Mouse (Mus musculus): ENCODE measurements around the gene Fam89b. TPM values are rescaled to one million over a fixed set of nuclear protein-coding genes. Genes with fewer than 3 reads are reported as not detected.
A peak's percentile ranks its signal among the peaks of the same experiment; 100 is the strongest.

Fam89b gene
- polyA plus RNA-seq, 1 experiment from 2014 or later = 92.7 TPM

DNA sequence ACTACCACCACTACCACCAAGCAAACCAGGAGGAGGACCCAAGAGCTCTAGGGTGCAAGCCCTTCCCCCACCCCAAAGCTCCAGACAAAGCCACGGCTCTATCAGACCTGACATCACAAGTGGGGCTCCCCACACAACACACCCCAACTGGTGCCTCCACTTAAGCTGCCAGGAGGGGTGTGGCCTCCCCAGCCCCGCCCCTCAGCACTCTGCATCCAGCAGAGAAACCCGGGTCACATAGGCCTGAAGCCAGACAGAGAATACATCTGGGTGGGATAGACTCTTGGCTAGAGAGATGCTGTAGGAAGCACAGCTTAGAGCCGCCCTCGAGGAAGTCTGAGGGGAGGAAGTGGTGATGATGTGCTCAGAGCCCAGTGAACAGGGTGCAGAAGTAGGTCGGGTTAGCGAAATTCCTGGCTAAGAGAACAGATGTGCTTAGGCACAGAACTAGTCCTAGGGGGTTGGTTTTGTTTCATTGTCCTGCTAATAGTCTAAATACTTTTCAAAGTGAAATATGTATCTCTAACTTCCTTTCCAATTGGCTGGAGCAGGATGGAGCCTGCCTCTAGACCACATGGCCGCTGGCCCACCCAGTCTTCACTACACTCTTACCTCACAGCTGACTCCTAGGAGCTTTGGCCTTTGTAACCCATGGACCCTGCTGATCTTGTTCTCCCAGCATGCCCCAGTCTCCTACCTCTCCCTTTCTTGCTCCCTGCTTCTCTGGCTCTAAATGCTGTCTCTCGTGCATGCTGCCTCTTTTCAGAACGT lies 24.5 kb downstream of the Fam89b start:
- Histone ChIP-seq H3K27ac (peak overlapping the region; percentile 33), H3K4me2 (ENCODE audit: low read length) (no peak overlapping the region), H3K36me3 (ENCODE audit: insufficient read depth, low read length) (peaks cover 33% of the 10 kb centered on the region), H3K9me3 (replicated peaks; ENCODE audit: low read length) (no peaks in the 10 kb centered on the region), H3K27me3 (ENCODE audit: insufficient read depth, low read length) (no peaks in the 10 kb centered on the region), H3K9ac (ENCODE audit: low read depth, low read length) (no peak overlapping the region), H3K4me3 (replicated peaks; ENCODE audit: low read depth, low read length) (no peak overlapping the region), H3K4me1 (replicated peaks; ENCODE audit: insufficient read depth, low read length) (0 out of 2 replicates have a peak, but pooled peaks cover 6% of the 10 kb centered on the region)
- TF ChIP-seq CTCF (IDR thresholded peaks at IDR 0.05; ENCODE audit: low read depth) = no peak
- ATAC-seq (replicated peaks; ENCODE audit: low FRiP score, low read depth) = peak; percentile 55; the same call in 1 of the 2 replicates
- DNase-seq (ENCODE audit: low spot score) = peak; percentile 77
- WGBS = 37% methylated on average over 10 of the region's 10 CpGs

DNA sequence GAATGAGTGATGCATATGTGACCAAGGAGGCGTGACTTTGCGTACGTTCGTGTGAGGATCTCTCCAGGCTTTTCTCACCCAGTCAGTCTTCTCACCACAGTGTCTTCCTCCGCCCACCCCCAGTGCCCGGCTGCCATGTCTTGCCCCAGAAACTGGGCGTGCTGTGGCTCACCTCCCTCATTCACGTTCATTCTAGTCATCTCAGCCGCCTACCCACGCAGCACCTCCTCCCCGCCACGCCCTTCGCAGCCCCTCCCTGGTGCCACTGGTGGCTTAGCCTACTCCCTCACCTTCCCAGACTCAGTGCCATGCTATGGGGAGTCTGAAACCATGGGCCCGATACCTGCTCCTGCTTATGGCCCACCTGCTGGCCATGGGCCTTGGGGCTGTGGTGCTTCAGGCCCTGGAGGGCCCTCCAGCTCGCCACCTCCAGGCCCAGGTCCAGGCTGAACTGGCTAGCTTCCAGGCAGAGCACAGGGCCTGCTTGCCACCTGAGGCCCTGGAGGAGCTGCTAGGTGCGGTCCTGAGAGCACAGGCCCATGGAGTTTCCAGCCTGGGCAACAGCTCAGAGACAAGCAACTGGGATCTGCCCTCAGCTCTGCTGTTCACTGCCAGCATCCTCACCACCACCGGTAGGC lies 25.2 kb downstream of the Fam89b start, which contains the start of gene Kcnk7:
Gene Kcnk7, plus strand, starts transcription at position 205 of the 638 bp plus-strand sequence.
- H3K36me3 ChIP-seq (ENCODE audit: insufficient read depth, low read length) = peaks cover 34% of the 10 kb centered on the region
- no peaks in the 10 kb centered on the region for H3K9me3 ChIP-seq (replicated peaks; ENCODE audit: low read length)
- WGBS = 71% methylated on average over 17 of the region's 17 CpGs
- peak within 1 kb of the TSS; percentile 33 for H3K27ac ChIP-seq
- TF ChIP-seq CTCF (IDR thresholded peaks at IDR 0.05; ENCODE audit: low read depth) = no peak
- no peak within 1 kb of the TSS for H3K9ac ChIP-seq (ENCODE audit: low read depth, low read length)
- ATAC-seq (replicated peaks; ENCODE audit: low FRiP score, low read depth) (no peak), DNase-seq (ENCODE audit: low spot score) (no peak)
- H3K4me1 ChIP-seq (replicated peaks; ENCODE audit: insufficient read depth, low read length) = 0 out of 2 replicates have a peak, but pooled peaks cover 6% of the 10 kb centered on the region
- H3K4me2 ChIP-seq (ENCODE audit: low read length) = no peak within 1 kb of the TSS
- no peak within 1 kb of the TSS for H3K4me3 ChIP-seq (replicated peaks; ENCODE audit: low read depth, low read length)
- no peaks in the 10 kb centered on the region for H3K27me3 ChIP-seq (ENCODE audit: insufficient read depth, low read length)

DNA sequence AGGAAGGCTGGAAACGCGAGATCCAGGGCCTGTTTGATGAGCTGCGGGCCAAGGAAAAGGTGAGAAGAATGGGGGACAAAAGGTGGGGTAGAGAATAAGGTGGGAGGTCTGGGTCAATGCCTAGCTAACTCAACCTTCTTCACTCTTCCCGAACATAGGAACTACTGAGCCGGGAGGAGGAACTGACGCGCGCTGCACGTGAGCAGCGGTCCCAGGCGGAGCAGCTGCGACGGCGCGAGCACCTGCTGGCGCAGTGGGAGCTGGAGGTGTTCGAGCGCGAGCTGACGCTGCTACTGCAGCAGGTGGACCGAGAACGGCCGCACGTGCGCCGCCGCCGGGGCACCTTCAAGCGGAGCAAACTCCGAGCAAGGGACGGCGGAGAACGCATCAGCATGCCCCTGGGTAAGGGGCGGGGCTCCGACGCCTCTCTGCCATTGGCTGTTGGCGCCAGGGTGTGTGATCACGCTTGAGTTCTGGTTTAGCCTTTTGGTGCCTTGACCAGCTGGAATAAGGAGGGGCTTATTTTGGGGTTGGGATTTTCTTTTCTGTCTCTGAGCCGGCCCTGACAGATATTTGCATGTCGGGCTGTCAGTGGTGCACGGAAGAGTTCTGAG lies 33.5 kb downstream of the Fam89b start:
- Histone ChIP-seq H3K4me1 (replicated peaks; ENCODE audit: insufficient read depth, low read length) (peaks cover 21% of the 10 kb centered on the region), H3K36me3 (ENCODE audit: insufficient read depth, low read length) (peaks cover 62% of the 10 kb centered on the region), H3K27ac (no peak overlapping the region), H3K9ac (ENCODE audit: low read depth, low read length) (no peak overlapping the region), H3K9me3 (replicated peaks; ENCODE audit: low read length) (no peaks in the 10 kb centered on the region), H3K4me2 (ENCODE audit: low read length) (no peak overlapping the region), H3K4me3 (replicated peaks; ENCODE audit: low read depth, low read length) (no peak overlapping the region), H3K27me3 (ENCODE audit: insufficient read depth, low read length) (no peaks in the 10 kb centered on the region)
- ATAC-seq (replicated peaks; ENCODE audit: low FRiP score, low read depth) (peak; percentile 62), DNase-seq (ENCODE audit: low spot score) (peak; percentile 44)
- 30% methylated on average over 41 of the region's 41 CpGs for WGBS
- TF ChIP-seq CTCF (IDR thresholded peaks at IDR 0.05; ENCODE audit: low read depth) = no peak

DNA sequence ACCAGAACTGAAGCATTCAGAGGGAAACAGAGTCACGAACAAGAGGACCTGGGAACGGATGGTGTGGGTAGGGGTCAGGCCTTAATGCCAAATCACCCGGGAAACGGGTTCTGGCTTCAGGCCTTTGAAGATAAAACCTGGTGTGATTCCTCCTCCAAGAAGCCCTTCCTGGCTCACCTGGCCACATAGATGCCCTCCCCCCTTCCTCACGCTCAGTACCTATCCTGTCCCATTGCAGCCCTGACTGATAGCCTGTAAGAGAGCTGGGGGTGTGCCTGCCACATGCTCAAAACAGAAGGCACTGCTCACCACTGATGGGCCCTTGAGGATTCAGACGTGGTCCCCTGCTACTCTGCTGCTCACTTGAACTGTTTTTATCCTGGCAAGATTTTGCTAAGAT lies 35.7 kb downstream of the Fam89b start:
- ATAC-seq (replicated peaks; ENCODE audit: low FRiP score, low read depth) (no peak), DNase-seq (ENCODE audit: low spot score) (no peak)
- no peak overlapping the region for H3K27ac ChIP-seq
- H3K36me3 ChIP-seq (ENCODE audit: insufficient read depth, low read length) = peaks cover 47% of the 10 kb centered on the region
- TF ChIP-seq CTCF (IDR thresholded peaks at IDR 0.05; ENCODE audit: low read depth) = no peak
- WGBS = 79% methylated on average over 6 of the region's 6 CpGs
- H3K9me3 ChIP-seq (replicated peaks; ENCODE audit: low read length) = no peaks in the 10 kb centered on the region
- peak overlapping the region; percentile 100; the same call in 1 of the 2 replicates for H3K4me2 ChIP-seq (ENCODE audit: low read length)
- H3K27me3 ChIP-seq (ENCODE audit: insufficient read depth, low read length) = no peaks in the 10 kb centered on the region
- H3K4me3 ChIP-seq (replicated peaks; ENCODE audit: low read depth, low read length) = no peak overlapping the region
- H3K9ac ChIP-seq (ENCODE audit: low read depth, low read length) = no peak overlapping the region; the same call in 1 of the 2 replicates
- peaks cover 28% of the 10 kb centered on the region for H3K4me1 ChIP-seq (replicated peaks; ENCODE audit: insufficient read depth, low read length)

DNA sequence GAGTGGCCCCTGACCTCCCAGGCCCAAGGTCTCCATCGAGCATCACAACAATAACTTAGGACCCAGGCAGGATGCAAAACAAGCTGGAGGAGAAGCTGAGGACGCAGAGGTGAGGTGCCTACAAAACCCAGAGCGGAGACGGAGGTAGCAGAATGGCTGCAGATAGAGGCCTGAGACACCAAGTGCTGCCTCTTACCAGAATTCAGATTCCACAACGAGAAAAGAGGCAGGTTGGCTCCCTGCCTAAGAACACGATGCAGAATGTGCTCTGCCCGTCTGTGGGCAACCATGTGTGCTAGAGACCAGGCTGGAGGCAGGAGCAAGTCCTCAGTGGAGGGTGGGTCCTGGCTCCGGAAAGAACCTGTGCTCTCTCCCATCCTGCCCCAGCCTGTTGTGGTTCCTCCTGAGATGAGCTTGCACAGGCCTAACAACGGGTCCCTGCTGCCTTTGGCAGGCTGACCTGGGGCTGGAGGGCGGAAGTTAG lies 36.5 kb downstream of the Fam89b start:
- 54% methylated on average over 10 of the region's 10 CpGs for WGBS
- H3K4me2 ChIP-seq (ENCODE audit: low read length) = peak overlapping the region; percentile 100
- peak overlapping the region; percentile 86 for H3K9ac ChIP-seq (ENCODE audit: low read depth, low read length)
- no peak for DNase-seq (ENCODE audit: low spot score)
- TF ChIP-seq CTCF (IDR thresholded peaks at IDR 0.05; ENCODE audit: low read depth) = no peak
- no peaks in the 10 kb centered on the region for H3K9me3 ChIP-seq (replicated peaks; ENCODE audit: low read length)
- peak overlapping the region; percentile 92 for H3K4me3 ChIP-seq (replicated peaks; ENCODE audit: low read depth, low read length)
- H3K27ac ChIP-seq = peak overlapping the region; percentile 96
- no peak for ATAC-seq (replicated peaks; ENCODE audit: low FRiP score, low read depth)
- no peaks in the 10 kb centered on the region for H3K27me3 ChIP-seq (ENCODE audit: insufficient read depth, low read length)
- peaks cover 40% of the 10 kb centered on the region for H3K36me3 ChIP-seq (ENCODE audit: insufficient read depth, low read length)
- H3K4me1 ChIP-seq (replicated peaks; ENCODE audit: insufficient read depth, low read length) = peaks cover 28% of the 10 kb centered on the region

Measured in kidney, postnatal 0 days (tissue).